Mouse (Mus musculus) kidney, embryonic 16.5 days (tissue): ENCODE measurements around the gene Nsrp1. TPM values are rescaled to one million over a fixed set of nuclear protein-coding genes. Genes with fewer than 3 reads are reported as not detected.
"Not testable (repeated sequence)": the region's sequence is repeated elsewhere in the genome, so short reads cannot be mapped to it uniquely, and the experiment has no call there.

Experiments used
- ATAC-seq: fragments of 200-750 bp; cut with Nextera tagmentation; 2 replicates; pipeline ENCODE4 v1.8.0; 2017; ENCODE audit warnings: moderate TSS enrichment; ENCODE audit not compliant: low FRiP score, low TSS enrichment
- H3K27ac ChIP-seq: fragments of 300-500 bp; sonication (generic); 2 replicates; pipeline ENCODE4 v1.5.1; 2014; ENCODE audit warnings: low read length
- H3K27me3 ChIP-seq: fragments of 300-500 bp; sonication (generic); 2 replicates; pipeline ENCODE4 v1.6.1; 2014; ENCODE audit warnings: low read length, control low read depth, mixed read lengths; ENCODE audit not compliant: insufficient read depth
- H3K36me3 ChIP-seq: fragments of 300-500 bp; sonication (generic); 2 replicates; pipeline ENCODE4 v1.6.1; 2014; ENCODE audit warnings: low read length, control low read depth, mixed read lengths; ENCODE audit not compliant: insufficient read depth
- H3K4me1 ChIP-seq: fragments of 300-500 bp; sonication (generic); 2 replicates; pipeline ENCODE4 v1.6.1; 2014; ENCODE audit warnings: low read length, control low read depth, mixed read lengths; ENCODE audit not compliant: insufficient read depth
- H3K4me2 ChIP-seq: fragments of 300-500 bp; sonication (generic); replicated peaks from 2 replicates; pipeline ENCODE4 v1.6.1; 2014; ENCODE audit warnings: low read depth, low read length
- H3K4me3 ChIP-seq: fragments of 300-500 bp; sonication (generic); 2 replicates; pipeline ENCODE4 v1.5.1; 2014; ENCODE audit warnings: mild to moderate bottlenecking, low read length
- H3K9ac ChIP-seq: fragments of 300-500 bp; sonication (generic); replicated peaks from 2 replicates; pipeline ENCODE4 v1.6.1; 2014; ENCODE audit warnings: low read length
- H3K9me3 ChIP-seq: fragments of 300-500 bp; sonication (generic); 2 replicates; pipeline ENCODE4 v1.6.1; 2016; ENCODE audit warnings: low read length, control low read depth
- WGBS: fragments of 180-500 bp; shearing (Covaris S2); extraction: QIAGEN DNeasy Blood & Tissue Kit; methylation state at CpG from one replicate; pipeline ENCODE4 v1.1.7; 2014; 5-methylcytosine and 5-hydroxymethylcytosine counted together
- polyA plus RNA-seq: library from polyadenylated mRNA; unstranded; fragments of >200 nt; fragmentation: Nextera tagmentation; extraction: Ambion mirVana; gene quantifications from 2 replicates; pipeline ENCODE4 v1.2.1, GENCODE M21; 2015

Gene Nsrp1
- polyA plus RNA-seq, 1 experiment from 2014 or later = 63.9 TPM

- no peaks in the 10 kb centered on the region for H3K36me3 ChIP-seq
- H3K27ac ChIP-seq = no peak overlapping the region
- no peak overlapping the region for H3K9ac ChIP-seq
- no peak overlapping the region for H3K4me3 ChIP-seq
- no peak for ATAC-seq
- no peaks in the 10 kb centered on the region for H3K9me3 ChIP-seq
- H3K27me3 ChIP-seq = no peaks in the 10 kb centered on the region; the same call in 1 of the 2 replicates
- H3K4me2 ChIP-seq = no peak overlapping the region
- 56% methylated on average over 10 of the region's 10 CpGs for WGBS
- H3K4me1 ChIP-seq = 0 out of 2 replicates have a peak, but pooled peaks cover 3% of the 10 kb centered on the region
These were observed 17.0 kb upstream of the Nsrp1 start for GRCm38 (mm10) chr11:77095206-77095605.

GRCm38 (mm10) chr11:77094136-77094535, 15.9 kb upstream of the Nsrp1 start:
- no peaks in the 10 kb centered on the region for H3K36me3 ChIP-seq
- no peak overlapping the region for H3K4me3 ChIP-seq
- no peaks in the 10 kb centered on the region for H3K9me3 ChIP-seq
- no peak for ATAC-seq
- 0 out of 2 replicates have a peak, but pooled peaks cover 3% of the 10 kb centered on the region for H3K4me1 ChIP-seq
- H3K27me3 ChIP-seq = no peaks in the 10 kb centered on the region; the same call in 1 of the 2 replicates
- 57% methylated on average over 8 of the region's 8 CpGs for WGBS
- no peak overlapping the region for H3K27ac ChIP-seq
- no peak overlapping the region for H3K4me2 ChIP-seq
- H3K9ac ChIP-seq = no peak overlapping the region

GRCm38 (mm10) chr11:77093208-77093607, 15.0 kb upstream of the Nsrp1 start:
- 0 out of 2 replicates have a peak, but pooled peaks cover 3% of the 10 kb centered on the region for H3K4me1 ChIP-seq
- H3K36me3 ChIP-seq = no peaks in the 10 kb centered on the region
- no peaks in the 10 kb centered on the region for H3K9me3 ChIP-seq
- ATAC-seq = no peak
- H3K27ac ChIP-seq = no peak overlapping the region
- WGBS = 1% methylated on average over 11 of the region's 11 CpGs
- 0 out of 2 replicates have a peak overlapping the region, but pooled peaks have one; percentile 41 for H3K9ac ChIP-seq
- H3K4me3 ChIP-seq = peak overlapping the region; percentile 38
- no peaks in the 10 kb centered on the region for H3K27me3 ChIP-seq
- H3K4me2 ChIP-seq = peak overlapping the region; percentile 57

GRCm38 (mm10) chr11:77089162-77089561, 10.9 kb upstream of the Nsrp1 start:
- Histone ChIP-seq H3K9ac (no peak overlapping the region), H3K27ac (no peak overlapping the region), H3K9me3 (no peaks in the 10 kb centered on the region), H3K4me3 (no peak overlapping the region), H3K4me2 (no peak overlapping the region), H3K27me3 (no peaks in the 10 kb centered on the region), H3K36me3 (no peaks in the 10 kb centered on the region), H3K4me1 (0 out of 2 replicates have a peak, but pooled peaks cover 3% of the 10 kb centered on the region)
- 68% methylated on average over 2 of the region's 2 CpGs for WGBS
- no peak for ATAC-seq

- WGBS = 81% methylated on average over 2 of the region's 2 CpGs
- no peak overlapping the region for H3K27ac ChIP-seq
- no peak overlapping the region for H3K4me2 ChIP-seq
- H3K9me3 ChIP-seq = no peaks in the 10 kb centered on the region
- no peaks in the 10 kb centered on the region for H3K4me1 ChIP-seq
- no peak for ATAC-seq
- no peak overlapping the region for H3K9ac ChIP-seq
- H3K27me3 ChIP-seq = peaks cover 6% of the 10 kb centered on the region; the same call in 1 of the 2 replicates
- H3K36me3 ChIP-seq = no peaks in the 10 kb centered on the region
- H3K4me3 ChIP-seq = no peak overlapping the region
These were observed 8.8 kb upstream of the Nsrp1 start for GRCm38 (mm10) chr11:77087004-77087403.

- no peak for ATAC-seq
- Histone ChIP-seq H3K27me3 (peaks cover 15% of the 10 kb centered on the region), H3K9me3 (no peaks in the 10 kb centered on the region), H3K36me3 (no peaks in the 10 kb centered on the region), H3K9ac (no peak overlapping the region), H3K4me3 (no peak overlapping the region), H3K4me2 (no peak overlapping the region), H3K27ac (no peak overlapping the region), H3K4me1 (no peaks in the 10 kb centered on the region)
- WGBS = 56% methylated on average over 5 of the region's 5 CpGs
These were observed 5.9 kb upstream of the Nsrp1 start for GRCm38 (mm10) chr11:77084001-77084682.

GRCm38 (mm10) chr11:77079361-77079760, 1.1 kb upstream of the Nsrp1 start:
- peaks cover 15% of the 10 kb centered on the region for H3K27me3 ChIP-seq
- no peak overlapping the region for H3K27ac ChIP-seq
- H3K4me1 ChIP-seq = peaks cover 6% of the 10 kb centered on the region; the same call in 1 of the 2 replicates
- no peak overlapping the region for H3K9ac ChIP-seq
- H3K4me2 ChIP-seq = no peak overlapping the region
- peaks cover 3% of the 10 kb centered on the region for H3K36me3 ChIP-seq
- WGBS = 100% methylated on average over 1 of the region's 1 CpGs
- no peak overlapping the region for H3K4me3 ChIP-seq
- no peak for ATAC-seq
- H3K9me3 ChIP-seq = no peaks in the 10 kb centered on the region

- peaks cover 9% of the 10 kb centered on the region for H3K36me3 ChIP-seq
- peaks cover 6% of the 10 kb centered on the region; the same call in 1 of the 2 replicates for H3K4me1 ChIP-seq
- peak overlapping the region; percentile 94 for H3K9ac ChIP-seq
- 2% methylated on average over 16 of the region's 16 CpGs for WGBS
- peak; percentile 46; the same call in 1 of the 2 replicates for ATAC-seq
- peak overlapping the region; percentile 96 for H3K4me3 ChIP-seq
- peaks cover 15% of the 10 kb centered on the region for H3K27me3 ChIP-seq
- H3K4me2 ChIP-seq = peak overlapping the region; percentile 91
- no peaks in the 10 kb centered on the region for H3K9me3 ChIP-seq
- H3K27ac ChIP-seq = peak overlapping the region; percentile 89
These were observed 443 bp downstream of the Nsrp1 start for GRCm38 (mm10) chr11:77077792-77078191.

- H3K36me3 ChIP-seq, H3K4me1 ChIP-seq, ATAC-seq, H3K9me3 ChIP-seq: not testable (repeated sequence)
- Histone ChIP-seq H3K4me2 (peak overlapping the region; percentile 91), H3K27ac (peak overlapping the region; percentile 89; the same call in 1 of the 2 replicates), H3K4me3 (peak overlapping the region; percentile 96), H3K9ac (peak overlapping the region; percentile 94), H3K27me3 (peaks cover 13% of the 10 kb centered on the region)
- 45% methylated on average over 4 of the region's 4 CpGs for WGBS
These were observed 904 bp downstream of the Nsrp1 start for GRCm38 (mm10) chr11:77077331-77077730.

GRCm38 (mm10) chr11:77070721-77071120, 7.5 kb downstream of the Nsrp1 start:
- no peak for ATAC-seq
- 79% methylated on average over 4 of the region's 4 CpGs for WGBS
- no peaks in the 10 kb centered on the region for H3K9me3 ChIP-seq
- no peak overlapping the region for H3K9ac ChIP-seq
- H3K4me3 ChIP-seq = no peak overlapping the region
- no peaks in the 10 kb centered on the region for H3K27me3 ChIP-seq
- H3K36me3 ChIP-seq = peaks cover 16% of the 10 kb centered on the region
- no peak overlapping the region for H3K27ac ChIP-seq
- H3K4me2 ChIP-seq = no peak overlapping the region
- peaks cover 4% of the 10 kb centered on the region; the same call in 1 of the 2 replicates for H3K4me1 ChIP-seq
